Mouse (Mus musculus) neural tube, embryonic 15.5 days (tissue): ENCODE measurements around the gene Rgs12. TPM values are rescaled to one million over a fixed set of nuclear protein-coding genes. Genes with fewer than 3 reads are reported as not detected.

Experiments used
- ATAC-seq: fragments of 200-750 bp; cut with Nextera tagmentation; 2 replicates; pipeline ENCODE4 v1.8.0; 2017; ENCODE audit warnings: mild to moderate bottlenecking, moderate TSS enrichment, moderate library complexity; ENCODE audit not compliant: low FRiP score
- H3K27ac ChIP-seq: fragments of 300-500 bp; sonication (generic); replicated peaks from 2 replicates; pipeline ENCODE4 v1.5.1; 2015; ENCODE audit warnings: mild to moderate bottlenecking, inconsistent platforms
- H3K27me3 ChIP-seq: fragments of 300-500 bp; sonication (generic); replicated peaks from 2 replicates; pipeline ENCODE4 v1.6.1; 2015; ENCODE audit warnings: inconsistent platforms
- H3K36me3 ChIP-seq: fragments of 300-500 bp; sonication (generic); 2 replicates; pipeline ENCODE4 v1.6.1; 2015; ENCODE audit warnings: inconsistent platforms
- H3K4me1 ChIP-seq: fragments of 300-500 bp; sonication (generic); 2 replicates; pipeline ENCODE4 v1.6.1; 2015; ENCODE audit warnings: inconsistent platforms
- H3K4me2 ChIP-seq: fragments of 300-500 bp; sonication (generic); 2 replicates; pipeline ENCODE4 v1.6.1; 2015; ENCODE audit warnings: inconsistent platforms, mild to moderate bottlenecking, moderate library complexity
- H3K4me3 ChIP-seq: fragments of 300-500 bp; sonication (generic); replicated peaks from 2 replicates; pipeline ENCODE4 v1.5.1; 2015; ENCODE audit warnings: mild to moderate bottlenecking, inconsistent platforms
- H3K9ac ChIP-seq: fragments of 300-500 bp; sonication (generic); replicated peaks from 2 replicates; pipeline ENCODE4 v1.6.1; 2015; ENCODE audit warnings: mild to moderate bottlenecking, inconsistent platforms
- H3K9me3 ChIP-seq: fragments of 300-500 bp; sonication (generic); replicated peaks from 2 replicates; pipeline ENCODE4 v1.6.1; 2016; ENCODE audit warnings: inconsistent platforms
- WGBS: fragments of 180-500 bp; shearing (Covaris S2); methylation state at CpG from one replicate; pipeline ENCODE4 v1.1.7; 2015; ENCODE audit warnings: mixed read lengths; 5-methylcytosine and 5-hydroxymethylcytosine counted together
- polyA plus RNA-seq: library from polyadenylated mRNA; unstranded; fragments of >200 nt; fragmentation: Nextera tagmentation; extraction: Ambion mirVana; gene quantifications from 2 replicates; pipeline ENCODE4 v1.2.1, GENCODE M21; 2015

Gene Rgs12
- polyA plus RNA-seq, 1 experiment from 2014 or later: 32.9 TPM

GRCm38 (mm10) chr5:34965531-34965930, 16.3 kb downstream of the Rgs12 start:
- H3K27me3 ChIP-seq: no peaks in the 10 kb centered on the region
- no peak overlapping the region for H3K9ac ChIP-seq
- ATAC-seq: no peak
- peaks cover 15% of the 10 kb centered on the region for H3K4me1 ChIP-seq
- 94% methylated on average over 12 of the region's 12 CpGs for WGBS
- no peak overlapping the region for H3K27ac ChIP-seq
- no peak overlapping the region for H3K4me2 ChIP-seq
- no peak overlapping the region for H3K4me3 ChIP-seq
- no peaks in the 10 kb centered on the region for H3K9me3 ChIP-seq
- peaks cover 29% of the 10 kb centered on the region for H3K36me3 ChIP-seq

DNA sequence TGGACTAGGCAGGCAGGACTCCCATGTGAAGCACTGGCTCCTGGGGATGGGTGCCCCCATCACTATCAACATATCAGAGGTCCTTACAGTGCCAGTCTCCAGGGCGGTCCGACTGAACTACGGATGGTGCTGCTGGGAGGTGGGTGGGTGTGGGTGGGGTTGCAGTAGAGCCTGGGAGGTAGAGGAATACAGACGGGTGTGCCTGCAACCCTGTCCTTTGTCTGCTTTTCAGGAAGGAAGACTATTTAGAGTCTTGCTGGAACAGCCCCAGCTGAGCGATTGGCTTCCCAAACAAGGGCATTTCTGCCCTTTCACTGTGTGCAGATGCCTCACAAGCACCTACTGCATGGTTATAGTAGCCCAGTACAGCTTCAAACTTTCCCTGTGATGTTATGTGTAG, 19.1 kb downstream of the Rgs12 start:
- H3K27me3 ChIP-seq: no peaks in the 10 kb centered on the region
- no peak overlapping the region for H3K4me3 ChIP-seq
- no peaks in the 10 kb centered on the region for H3K9me3 ChIP-seq
- 61% methylated on average over 5 of the region's 5 CpGs for WGBS
- no peak overlapping the region for H3K27ac ChIP-seq
- H3K4me2 ChIP-seq: no peak overlapping the region
- ATAC-seq: no peak
- H3K4me1 ChIP-seq: peaks cover 8% of the 10 kb centered on the region; the same call in 1 of the 2 replicates
- H3K36me3 ChIP-seq: peaks cover 29% of the 10 kb centered on the region
- no peak overlapping the region for H3K9ac ChIP-seq

DNA sequence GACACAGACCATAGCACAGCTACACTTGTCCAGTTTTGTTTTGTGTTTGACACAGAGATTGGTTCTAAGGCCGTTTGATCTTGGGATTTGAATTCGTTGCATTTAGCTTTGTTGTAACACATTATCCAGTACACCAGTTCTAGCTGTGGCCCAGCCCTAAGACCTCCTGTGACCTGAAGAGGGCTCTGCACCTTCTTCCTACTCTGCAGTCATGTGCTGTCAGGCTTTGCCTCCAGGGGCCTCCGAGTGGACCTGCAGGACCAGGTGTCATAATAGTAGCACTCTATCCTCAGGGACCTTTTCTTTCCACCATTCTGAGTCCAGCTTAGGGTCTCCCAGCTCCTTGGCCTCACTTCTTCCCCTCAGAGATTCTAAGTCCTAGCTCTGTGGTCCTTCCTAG, 23.2 kb downstream of the Rgs12 start:
- Histone ChIP-seq H3K4me2 (no peak overlapping the region), H3K4me1 (0 out of 2 replicates have a peak, but pooled peaks cover 2% of the 10 kb centered on the region), H3K9ac (no peak overlapping the region), H3K9me3 (no peaks in the 10 kb centered on the region), H3K27me3 (no peaks in the 10 kb centered on the region), H3K36me3 (peaks cover 26% of the 10 kb centered on the region), H3K27ac (no peak overlapping the region), H3K4me3 (no peak overlapping the region)
- ATAC-seq: no peak
- 93% methylated on average over 3 of the region's 3 CpGs for WGBS

- H3K36me3 ChIP-seq: peaks cover 29% of the 10 kb centered on the region
- no peak overlapping the region for H3K4me3 ChIP-seq
- WGBS: 85% methylated on average over 8 of the region's 8 CpGs
- no peaks in the 10 kb centered on the region for H3K9me3 ChIP-seq
- H3K4me1 ChIP-seq: 0 out of 2 replicates have a peak, but pooled peaks cover 2% of the 10 kb centered on the region
- H3K4me2 ChIP-seq: no peak overlapping the region
- no peaks in the 10 kb centered on the region for H3K27me3 ChIP-seq
- no peak for ATAC-seq
- H3K27ac ChIP-seq: no peak overlapping the region
- no peak overlapping the region for H3K9ac ChIP-seq
Measured at GRCm38 (mm10) chr5:34973560-34974317, 24.5 kb downstream of the Rgs12 start.

- no peaks in the 10 kb centered on the region for H3K27me3 ChIP-seq
- H3K4me3 ChIP-seq: no peak overlapping the region
- H3K9me3 ChIP-seq: no peaks in the 10 kb centered on the region
- H3K4me2 ChIP-seq: no peak overlapping the region
- ATAC-seq: no peak
- H3K9ac ChIP-seq: no peak overlapping the region
- H3K4me1 ChIP-seq: peaks cover 13% of the 10 kb centered on the region
- peaks cover 29% of the 10 kb centered on the region for H3K36me3 ChIP-seq
- WGBS: 91% methylated on average over 11 of the region's 11 CpGs
- no peak overlapping the region for H3K27ac ChIP-seq
Measured at GRCm38 (mm10) chr5:34974773-34975443, 25.7 kb downstream of the Rgs12 start.

DNA sequence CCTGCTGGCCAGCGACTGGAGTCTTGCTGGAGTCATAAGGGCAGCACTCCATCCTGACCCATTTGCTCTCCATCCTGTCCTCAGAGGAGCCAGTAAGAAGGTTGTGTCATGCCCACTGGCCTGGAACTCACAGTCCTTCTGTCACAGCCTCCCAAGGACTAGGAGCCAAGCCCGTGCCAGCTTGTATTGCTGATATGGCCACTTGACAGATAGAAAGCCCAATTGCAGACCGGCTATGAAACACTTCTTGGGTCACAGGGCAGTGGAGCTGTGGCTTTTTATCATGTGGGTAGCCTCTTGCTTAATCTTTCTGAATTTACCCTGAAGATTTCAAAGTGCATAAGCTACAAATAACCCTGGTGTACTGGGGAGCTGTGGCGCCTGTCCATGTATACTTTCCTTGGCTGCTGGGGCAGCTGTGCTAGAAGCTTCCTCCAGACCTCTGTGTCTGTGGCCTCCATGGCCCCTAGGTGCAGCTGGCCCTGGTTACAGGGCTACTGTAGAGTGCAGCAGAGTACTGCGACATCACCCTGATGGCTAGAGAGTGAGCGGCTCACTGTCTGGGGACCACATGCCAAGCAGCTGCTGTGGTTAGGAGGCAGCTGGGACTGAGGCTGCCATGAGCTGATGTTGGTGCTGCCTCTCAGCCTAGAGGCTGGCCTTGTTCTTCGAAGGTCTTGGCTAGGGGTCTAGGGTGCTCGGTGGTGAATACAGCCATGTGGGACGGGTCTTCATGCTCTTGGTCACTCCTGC, 27.5 kb downstream of the Rgs12 start:
- WGBS: 91% methylated on average over 9 of the region's 9 CpGs
- Histone ChIP-seq H3K4me3 (no peak overlapping the region), H3K4me2 (no peak overlapping the region), H3K27me3 (no peaks in the 10 kb centered on the region), H3K27ac (no peak overlapping the region), H3K4me1 (peaks cover 11% of the 10 kb centered on the region), H3K9ac (no peak overlapping the region), H3K9me3 (no peaks in the 10 kb centered on the region), H3K36me3 (peaks cover 29% of the 10 kb centered on the region)
- ATAC-seq: no peak

GRCm38 (mm10) chr5:34980099-34980498, 30.9 kb downstream of the Rgs12 start:
- Histone ChIP-seq H3K4me3 (no peak overlapping the region), H3K9me3 (no peaks in the 10 kb centered on the region), H3K27ac (no peak overlapping the region), H3K9ac (no peak overlapping the region), H3K27me3 (no peaks in the 10 kb centered on the region), H3K4me2 (no peak overlapping the region), H3K36me3 (peaks cover 35% of the 10 kb centered on the region), H3K4me1 (peaks cover 11% of the 10 kb centered on the region)
- ATAC-seq: no peak
- 70% methylated on average over 6 of the region's 6 CpGs for WGBS

- Histone ChIP-seq H3K36me3 (peaks cover 19% of the 10 kb centered on the region; the same call in 1 of the 2 replicates), H3K4me1 (peaks cover 11% of the 10 kb centered on the region), H3K27ac (no peak overlapping the region)
Measured at GRCm38 (mm10) chr5:34981734-34982133, 32.5 kb downstream of the Rgs12 start.

GRCm38 (mm10) chr5:34984933-34985332, 35.7 kb downstream of the Rgs12 start:
- Histone ChIP-seq H3K27me3 (no peaks in the 10 kb centered on the region), H3K9ac (no peak overlapping the region), H3K27ac (no peak overlapping the region), H3K36me3 (peaks cover 8% of the 10 kb centered on the region; the same call in 1 of the 2 replicates), H3K9me3 (no peaks in the 10 kb centered on the region), H3K4me3 (no peak overlapping the region), H3K4me2 (no peak overlapping the region), H3K4me1 (peaks cover 18% of the 10 kb centered on the region)
- 81% methylated on average over 2 of the region's 2 CpGs for WGBS
- no peak for ATAC-seq

More at GRCm38 (mm10) chr5:34981734-34982133, 32.5 kb downstream of the Rgs12 start:
- no peak for ATAC-seq
- 51% methylated on average over 3 of the region's 3 CpGs for WGBS
- no peak overlapping the region for H3K4me2 ChIP-seq
- no peaks in the 10 kb centered on the region for H3K27me3 ChIP-seq
- no peak overlapping the region for H3K9ac ChIP-seq
- no peaks in the 10 kb centered on the region for H3K9me3 ChIP-seq
- no peak overlapping the region for H3K4me3 ChIP-seq

DNA sequence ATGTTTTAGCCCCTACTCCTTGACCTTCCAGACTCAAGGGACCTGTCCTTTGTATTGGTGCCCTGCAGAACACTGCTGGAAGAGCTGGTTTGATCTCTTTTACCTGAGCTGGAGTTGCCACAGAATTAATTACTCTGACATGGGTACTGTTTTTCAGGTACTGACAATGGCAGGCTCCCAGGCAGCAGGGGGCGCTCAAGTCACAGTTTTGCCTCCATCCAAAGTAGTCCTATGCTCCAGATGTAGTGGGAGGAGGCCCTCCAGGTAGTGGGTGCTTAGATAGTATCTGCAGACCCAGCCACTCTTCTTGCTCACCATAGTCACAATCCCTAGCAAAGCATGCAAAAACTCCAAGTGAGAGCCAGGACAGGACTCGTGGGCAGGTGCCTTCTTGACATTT, 36.6 kb downstream of the Rgs12 start:
- Histone ChIP-seq H3K36me3 (peaks cover 8% of the 10 kb centered on the region; the same call in 1 of the 2 replicates), H3K9ac (no peak overlapping the region), H3K4me3 (no peak overlapping the region), H3K9me3 (no peaks in the 10 kb centered on the region), H3K27ac (no peak overlapping the region), H3K27me3 (no peaks in the 10 kb centered on the region), H3K4me1 (peaks cover 18% of the 10 kb centered on the region), H3K4me2 (no peak overlapping the region)
- WGBS: 42% methylated on average over 2 of the region's 2 CpGs
- ATAC-seq: no peak

DNA sequence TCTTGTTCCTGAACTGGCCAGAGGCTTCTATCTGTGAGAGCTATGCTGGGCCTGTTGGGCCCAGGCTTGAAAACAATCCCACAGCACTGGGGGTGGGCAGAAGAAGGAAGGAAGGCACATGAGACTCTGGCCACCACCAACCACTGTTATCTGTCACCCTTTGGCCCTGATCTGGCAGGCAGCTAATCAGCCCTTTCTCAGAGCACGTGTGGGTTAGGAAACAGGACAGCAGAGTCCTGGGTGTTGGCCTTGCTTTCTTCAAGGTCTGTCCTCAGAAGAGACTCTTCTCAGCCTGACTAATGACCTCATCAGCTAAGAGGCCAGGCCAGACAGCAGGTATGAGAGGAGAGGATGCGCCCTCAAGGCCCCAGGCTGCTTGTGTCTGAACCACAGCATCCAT, 38.2 kb downstream of the Rgs12 start:
- H3K9ac ChIP-seq: no peak overlapping the region
- no peak overlapping the region for H3K4me3 ChIP-seq
- no peak overlapping the region for H3K27ac ChIP-seq
- H3K27me3 ChIP-seq: no peaks in the 10 kb centered on the region
- no peak for ATAC-seq
- no peaks in the 10 kb centered on the region for H3K9me3 ChIP-seq
- WGBS: 90% methylated on average over 2 of the region's 2 CpGs
- H3K4me2 ChIP-seq: no peak overlapping the region
- peaks cover 18% of the 10 kb centered on the region for H3K4me1 ChIP-seq
- peaks cover 8% of the 10 kb centered on the region; the same call in 1 of the 2 replicates for H3K36me3 ChIP-seq
